Mouse (Mus musculus) activated CD4-positive, CD25-positive, alpha-beta regulatory T cell, adult 9 weeks (primary cell): ENCODE data around the gene Slc5a10. TPM values are rescaled to one million over a fixed set of nuclear protein-coding genes. Genes with fewer than 3 reads are reported as not detected.

Source experiments
- polyA plus RNA-seq: library from polyadenylated mRNA; unstranded; fragments of 100-300 nt; shearing (Covaris generic); gene quantifications from one replicate; pipeline ENCODE4 v1.2.1, GENCODE M21; 2017

Slc5a10 gene
- polyA plus RNA-seq: 0.22 TPM

DNA sequence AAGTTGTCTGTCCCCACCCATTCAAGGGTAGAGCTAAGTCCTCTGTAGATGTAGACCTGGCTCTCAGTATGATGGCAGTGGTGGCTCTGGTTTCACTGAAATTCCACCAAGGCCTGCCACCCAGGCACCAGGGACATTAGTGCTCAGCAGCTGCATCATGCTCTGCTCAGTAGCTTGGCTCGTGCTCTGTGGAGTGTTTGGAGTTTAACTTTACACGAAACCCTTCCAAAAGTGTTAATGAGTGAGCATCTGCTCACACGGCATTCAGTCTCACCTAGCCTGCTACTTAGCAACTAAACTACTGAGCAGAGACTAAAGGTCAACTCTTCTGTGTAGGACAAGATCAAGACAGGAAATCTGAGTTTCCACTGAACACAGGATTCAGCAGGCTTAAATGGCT lies at the start of gene Slc5a10:
Slc5a10 (minus strand) TSS at position 191 of the 400 bp plus-strand sequence.

DNA sequence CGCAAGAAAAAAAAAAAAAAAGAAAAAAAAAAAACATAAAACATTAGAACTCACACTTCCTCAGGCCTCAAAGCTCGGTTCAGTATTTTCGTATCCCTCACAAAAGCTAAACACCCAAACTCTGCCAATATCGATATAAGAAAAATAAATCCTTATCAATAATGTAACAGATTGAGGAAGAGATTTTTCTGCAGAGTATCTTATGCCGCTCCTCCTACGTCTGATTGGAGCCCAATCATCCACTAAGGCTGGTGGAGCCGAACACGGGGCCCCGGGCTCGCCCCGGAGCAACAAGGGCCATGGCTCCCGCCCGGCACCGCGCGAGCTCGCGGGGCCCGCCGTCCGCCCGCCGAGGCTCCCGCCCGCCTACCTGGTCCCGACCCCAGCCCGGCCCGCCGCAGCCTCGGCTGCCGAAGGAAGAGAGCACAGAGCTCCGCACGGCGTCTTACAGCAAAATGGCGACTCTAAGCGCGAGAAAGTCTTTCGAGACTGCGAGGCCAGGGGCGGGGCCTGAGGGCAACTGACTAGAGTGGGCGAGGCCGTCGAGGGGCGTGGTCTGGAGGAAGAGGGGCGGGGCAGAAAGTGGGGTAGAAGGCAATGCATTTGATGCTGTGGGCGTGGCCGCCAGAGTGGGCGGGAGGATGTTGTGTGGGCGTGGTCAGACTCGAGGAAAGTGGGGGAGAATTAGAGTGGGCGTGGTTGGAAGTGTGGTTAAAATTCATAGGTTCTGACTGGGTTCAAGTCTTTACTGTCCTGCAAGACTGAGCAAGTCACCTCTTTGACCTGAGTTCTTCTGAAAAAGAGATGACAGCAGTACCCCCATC lies 41.2 kb upstream of the Slc5a10 start, which contains the start of gene Prpsap2:
Prpsap2 (minus strand) TSS at position 505 of the 824 bp plus-strand sequence.

DNA sequence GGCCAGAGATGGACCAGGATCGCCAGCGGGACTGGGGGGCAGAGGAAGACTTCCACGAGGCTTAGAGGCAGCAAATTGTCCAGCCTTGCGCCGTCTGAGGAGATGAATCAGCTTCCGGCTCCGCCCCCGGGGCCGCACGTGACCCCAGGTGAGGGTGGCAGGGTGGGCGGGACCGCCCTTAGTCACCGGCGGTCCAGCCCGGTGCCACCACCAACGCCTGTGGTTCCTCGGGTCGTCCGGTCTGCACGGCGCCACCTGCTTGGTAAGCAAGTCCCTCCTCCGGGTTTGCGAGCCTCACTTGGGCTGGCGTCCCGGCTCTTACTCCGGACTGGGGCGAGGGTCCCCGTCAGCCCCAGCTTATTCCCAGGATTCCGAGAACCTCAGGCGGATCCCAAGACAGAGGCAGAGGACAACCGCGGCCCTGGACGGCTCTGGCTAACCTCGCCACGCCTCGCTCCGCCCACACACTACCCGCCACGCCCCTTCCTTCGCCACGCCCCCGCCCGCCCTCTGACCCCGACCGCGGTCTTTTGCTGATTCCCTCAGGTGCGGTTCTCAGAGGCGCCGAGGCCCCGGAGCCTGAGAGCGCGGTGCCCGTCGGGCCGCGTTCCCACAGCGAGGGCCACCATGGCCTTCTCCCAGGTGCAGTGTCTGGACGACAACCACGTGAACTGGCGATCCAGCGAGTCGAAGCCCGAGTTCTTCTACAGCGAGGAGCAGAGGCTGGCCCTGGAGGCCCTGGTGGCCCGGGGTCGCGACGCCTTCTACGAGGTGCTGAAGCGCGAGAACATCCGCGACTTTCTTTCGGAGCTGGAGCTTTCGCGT lies 36.5 kb downstream of the Slc5a10 start, which contains the start of gene Fam83g:
Fam83g (plus strand) TSS at position 185 of the 825 bp plus-strand sequence.

DNA sequence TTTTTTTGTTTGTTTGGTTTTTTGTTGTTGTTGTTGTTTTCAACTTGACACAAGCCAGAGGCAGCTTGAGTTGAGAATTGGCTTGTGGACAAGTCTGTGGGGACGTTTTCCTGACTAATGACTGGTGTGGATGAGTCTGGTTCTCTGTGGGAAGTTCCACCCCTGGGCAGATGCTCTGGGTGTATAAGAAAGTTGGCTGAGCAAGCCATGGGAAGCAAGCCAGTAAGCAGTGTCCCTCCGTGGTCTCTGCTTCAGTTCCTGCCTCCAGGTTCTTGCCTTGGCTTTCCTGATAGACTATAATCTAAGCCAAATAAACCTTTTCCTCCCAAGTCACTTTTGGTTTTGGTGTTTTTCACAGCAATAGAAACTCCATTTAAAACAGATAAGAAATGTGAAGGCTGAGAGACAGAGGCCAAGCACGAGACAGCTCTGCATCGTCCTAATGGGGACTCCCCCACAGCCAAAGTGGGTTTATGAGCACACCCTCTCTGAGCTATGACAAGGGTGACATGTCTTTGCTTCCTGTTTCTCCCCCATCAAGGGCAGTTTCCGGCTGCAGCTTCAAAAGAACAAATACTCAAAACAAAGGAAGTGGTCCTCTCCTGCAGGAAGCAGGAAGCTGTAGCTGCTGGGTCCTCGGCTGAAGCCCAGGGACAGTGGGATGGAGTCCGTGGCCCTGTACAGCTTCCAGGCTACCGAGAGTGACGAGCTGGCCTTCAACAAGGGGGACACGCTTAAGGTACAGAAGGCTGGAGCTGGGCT lies 67.8 kb downstream of the Slc5a10 start, which contains the start of gene Grap:
Grap (plus strand) TSS at position 580 of the 762 bp plus-strand sequence.

Other genes with a start within 250 kb of the Slc5a10 start
- gene Mfap4, start 235.4 kb downstream of the Slc5a10 start, polyA plus RNA-seq: not detected
- gene Mapk7, start 226.4 kb downstream of the Slc5a10 start, polyA plus RNA-seq: 32.9 TPM
- gene B9d1, start 215.7 kb downstream of the Slc5a10 start, polyA plus RNA-seq: 5.5 TPM
- 0.42 TPM for gene Epn2, start 141.1 kb downstream of the Slc5a10 start, polyA plus RNA-seq
- gene Grap, start 67.6 kb downstream of the Slc5a10 start, polyA plus RNA-seq: 440 TPM
- 3.7 TPM for gene Fam83g, start 36.7 kb downstream of the Slc5a10 start, polyA plus RNA-seq
- gene Prpsap2, start 41.3 kb upstream of the Slc5a10 start, polyA plus RNA-seq: 34.7 TPM
- 3.1 TPM for gene Ulk2, start 134.2 kb upstream of the Slc5a10 start, polyA plus RNA-seq
- 56.9 TPM for gene Akap10, start 209.4 kb upstream of the Slc5a10 start, polyA plus RNA-seq
- 3.4 TPM for gene Specc1, start 235.9 kb upstream of the Slc5a10 start, polyA plus RNA-seq